Mouse (Mus musculus) fibroblast of lung, adult 2 months (primary cell): ENCODE data around the gene Axin1.

Experiments
- DNase-seq: peaks from one replicate; pipeline ENCODE4 v3.0.0-alpha.2; 2011; ENCODE audit warnings: low read depth

The Axin1 gene

DNA sequence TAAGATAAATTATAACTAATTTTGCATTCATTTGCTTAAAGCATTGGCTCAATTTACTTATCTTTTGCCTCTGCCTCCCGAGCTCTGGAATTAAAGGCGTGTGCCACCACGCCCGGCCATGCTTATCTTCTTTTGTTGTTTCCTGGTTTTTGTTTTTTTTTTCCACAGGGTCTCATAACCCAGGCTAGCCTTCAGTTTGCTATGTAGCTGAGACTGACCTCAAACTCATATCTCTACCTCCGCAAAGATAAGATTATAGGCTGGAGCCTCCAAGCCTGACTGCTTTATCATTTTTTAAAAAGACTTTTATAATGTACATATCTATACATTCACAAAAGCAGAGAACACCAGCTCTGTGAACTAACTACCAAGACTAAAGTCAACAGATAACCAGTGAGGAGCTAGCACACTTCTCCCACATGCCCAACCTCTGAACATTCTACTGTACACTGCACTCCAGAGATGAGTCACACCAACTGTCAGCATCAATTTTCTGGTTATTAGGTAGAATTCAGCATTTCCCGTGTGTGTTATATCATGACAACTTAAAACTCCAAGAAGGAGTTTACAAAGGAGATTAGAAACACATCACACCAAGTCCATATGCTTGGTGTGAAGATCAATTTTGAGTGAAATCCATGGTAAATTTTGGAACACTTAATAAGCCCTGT is 101.8 kb downstream of the Axin1 start:
- DNase-seq: no peak

DNA sequence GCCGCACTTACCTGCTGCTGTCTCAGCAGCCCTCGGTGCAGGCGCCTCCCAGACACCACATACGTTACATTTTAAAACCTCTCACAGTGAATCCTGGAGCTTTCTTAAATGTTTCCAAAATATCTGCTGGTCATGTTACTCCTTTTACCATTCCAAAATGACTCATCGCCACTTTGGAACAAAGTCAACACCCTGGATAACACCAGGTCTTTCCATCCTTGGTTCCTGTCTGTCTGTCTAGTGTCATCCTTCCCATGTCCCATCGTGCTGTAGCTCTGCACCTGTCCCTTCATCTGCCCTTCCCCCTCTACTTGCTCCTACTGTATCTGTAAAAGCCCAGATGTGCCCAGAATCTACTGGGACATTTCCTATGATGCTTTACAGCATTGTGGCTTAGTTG is 102.5 kb downstream of the Axin1 start:
- peak; percentile 30 for DNase-seq

DNA sequence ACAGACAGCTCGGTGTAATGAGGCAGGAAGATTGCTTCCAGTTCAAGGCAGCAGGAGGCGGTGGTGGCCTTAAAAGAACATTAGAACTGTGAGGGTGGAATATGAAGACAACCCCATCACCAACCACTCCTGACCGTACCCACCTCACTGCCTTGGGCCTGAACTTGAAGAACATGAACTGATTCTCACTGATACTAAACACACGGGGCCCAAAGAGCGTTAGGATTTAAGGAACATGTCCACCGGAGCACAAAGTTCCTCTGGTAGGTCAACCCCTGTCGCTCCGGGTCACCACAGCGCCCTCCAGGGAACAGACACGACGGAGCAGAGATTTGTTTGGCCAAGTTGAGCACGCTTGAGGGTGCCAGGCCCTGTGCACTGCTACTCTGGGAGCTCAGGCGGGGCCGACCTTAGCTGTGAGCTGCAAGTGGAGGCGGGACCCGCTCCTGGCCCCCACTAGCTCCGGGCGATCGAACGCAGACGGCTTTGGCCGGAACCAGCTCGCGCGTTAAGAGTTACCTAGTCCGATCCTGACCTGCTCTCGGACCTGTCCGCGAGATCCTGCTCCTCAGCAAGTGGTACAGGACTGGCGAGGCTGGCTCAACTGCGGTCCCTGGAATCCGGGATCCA is 105.1 kb downstream of the Axin1 start:
- DNase-seq: peak; percentile 59

DNA sequence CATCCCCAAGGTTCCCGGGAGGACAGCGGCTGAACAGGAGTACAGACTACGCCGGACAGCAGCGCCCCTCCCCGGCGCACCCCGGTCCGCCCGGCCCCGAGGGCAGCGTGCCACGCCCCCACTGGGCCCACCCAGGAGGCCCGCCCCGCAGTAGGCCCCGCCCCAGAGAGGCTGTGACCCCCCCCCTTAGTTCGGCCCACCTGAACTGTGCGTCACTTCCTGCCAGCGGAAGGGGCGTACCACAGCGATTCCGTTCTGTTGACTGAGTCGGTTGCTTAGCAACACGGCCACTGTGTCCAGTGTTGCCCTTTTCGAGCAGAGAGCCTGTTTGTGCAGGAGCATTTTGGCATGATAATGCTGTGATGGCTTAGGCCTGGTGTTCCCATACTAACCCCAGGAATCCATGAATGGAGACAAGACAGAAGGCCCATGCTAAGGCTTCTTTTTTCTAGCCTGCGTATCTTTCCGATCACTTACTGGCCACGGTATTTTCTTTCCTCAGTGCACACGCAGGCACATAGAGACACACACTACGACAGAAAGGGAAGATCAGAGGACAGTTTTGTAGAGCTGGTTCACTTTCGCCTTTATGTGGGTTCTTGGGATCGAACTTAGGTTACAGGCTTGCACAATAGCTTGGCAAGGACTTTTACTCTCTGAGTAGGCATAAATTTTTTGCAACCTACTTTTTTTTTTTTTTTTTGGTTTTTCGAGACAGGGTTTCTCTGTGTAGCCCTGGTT is 105.8 kb downstream of the Axin1 start, which contains the start of gene Fam234a:
Gene Fam234a (minus strand): TSS at position 142 of the 741 bp plus-strand sequence.
- peak; percentile 81 for DNase-seq
